Mouse (Mus musculus) embryo, embryonic 11 days (tissue): ENCODE results near the gene Cped1.

ENCODE experiments used
- DNase-seq: peaks from one replicate; pipeline ENCODE4 v3.0.0-alpha.2; 2015

Gene Cped1

DNA sequence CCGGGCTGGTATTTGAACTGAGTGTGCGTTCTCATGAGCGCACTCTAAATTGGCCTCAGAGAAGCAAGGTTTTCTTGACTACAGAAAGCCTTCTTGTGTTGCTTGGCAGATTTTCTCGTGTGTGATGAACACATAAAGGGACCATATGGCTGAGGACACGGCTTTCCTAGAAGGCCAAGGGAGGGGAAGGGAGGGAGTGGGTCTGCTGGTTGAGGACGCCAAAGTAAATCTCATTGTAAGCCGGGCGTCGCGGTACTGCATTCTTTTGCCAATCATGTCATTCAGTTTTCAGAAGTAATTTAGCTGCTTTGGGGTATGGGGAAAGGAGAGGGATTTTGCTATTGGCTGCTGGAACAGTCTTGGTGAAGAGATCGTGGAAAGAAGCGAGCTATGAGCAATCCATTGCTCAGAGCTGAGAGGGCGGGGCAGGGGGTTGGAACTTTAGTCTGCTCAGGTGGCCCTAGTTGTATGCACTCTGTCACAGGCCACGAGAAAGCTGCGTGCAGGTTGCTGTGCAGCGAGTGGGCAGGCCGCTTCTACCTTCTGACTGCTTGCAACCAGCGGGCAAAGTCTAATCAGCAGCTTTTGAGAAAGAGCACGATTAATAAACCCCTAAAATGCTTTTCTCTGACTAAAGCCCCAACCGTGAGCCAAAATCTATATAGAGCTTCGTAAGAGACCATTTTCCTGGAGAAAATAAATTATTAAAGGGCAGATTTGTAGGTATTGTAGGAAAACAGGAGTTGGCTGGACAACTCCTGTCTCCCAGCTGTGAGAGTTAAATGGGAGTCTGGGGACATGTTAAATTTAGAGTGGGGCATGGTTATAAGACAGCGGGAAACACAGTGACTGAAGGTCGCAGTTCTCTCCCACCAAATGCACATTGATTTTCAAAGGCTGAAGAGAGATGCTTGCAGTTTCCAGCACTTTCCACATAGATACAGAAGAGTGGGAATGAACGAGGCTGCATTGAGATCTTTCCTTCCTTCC lies 203.9 kb downstream of the Cped1 start:
- DNase-seq: no peak

DNA sequence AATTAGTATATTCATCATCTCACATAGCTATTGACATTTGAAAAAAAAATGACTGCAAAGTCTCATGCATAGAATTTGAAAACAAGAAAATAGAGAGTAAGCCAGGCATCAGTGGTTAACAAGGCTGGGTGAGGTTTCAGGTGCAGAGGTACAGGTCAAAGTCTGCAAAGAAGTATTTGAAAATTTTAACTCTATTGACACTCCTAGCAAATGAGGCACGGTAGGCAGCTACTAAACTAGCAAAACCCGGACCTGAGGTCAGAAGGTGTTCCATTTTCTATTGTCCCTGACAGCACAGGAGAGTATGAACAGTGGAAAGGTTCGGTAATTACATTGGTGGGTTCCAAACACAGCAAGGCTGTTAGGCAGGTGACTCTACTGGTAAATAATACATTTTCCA lies 212.9 kb downstream of the Cped1 start:
- no peak for DNase-seq

DNA sequence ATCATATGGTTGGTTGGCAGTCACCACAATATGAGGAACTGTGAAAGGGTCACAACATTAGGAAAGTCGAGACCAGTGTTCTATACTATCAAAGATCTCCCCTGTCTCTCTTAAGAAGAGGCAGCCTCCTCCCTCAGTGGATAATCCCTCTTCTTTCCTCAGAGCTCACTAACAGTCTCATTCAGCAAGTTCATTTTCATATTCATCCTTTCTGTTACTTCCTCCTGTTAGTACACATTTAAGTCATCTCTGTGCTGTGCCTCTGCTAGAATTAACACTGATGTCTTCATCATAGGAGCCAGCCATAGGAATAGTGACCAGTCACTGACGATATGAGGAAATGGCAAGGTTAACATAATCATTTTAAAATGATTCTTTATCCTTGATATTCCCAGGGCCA lies 213.8 kb downstream of the Cped1 start:
- DNase-seq: no peak

DNA sequence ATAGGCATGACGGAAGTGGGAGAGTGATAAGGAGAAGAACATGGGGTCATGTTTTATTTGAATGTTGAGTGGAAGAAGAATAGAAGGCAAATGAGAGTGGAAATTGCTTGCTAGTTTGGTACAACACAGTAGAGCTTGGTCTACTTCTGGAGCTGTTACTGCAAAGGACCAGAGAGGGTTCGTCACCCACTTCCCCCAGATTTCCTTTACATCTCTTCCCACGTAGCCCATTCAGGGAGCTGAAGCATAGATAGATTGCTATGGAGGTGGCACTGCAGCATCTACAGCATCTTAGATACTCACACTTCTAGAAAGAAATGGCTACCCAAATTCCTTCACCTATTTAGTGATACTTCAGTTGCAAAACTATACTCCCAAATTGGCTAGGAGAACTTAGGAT lies 214.4 kb downstream of the Cped1 start:
- no peak for DNase-seq

DNA sequence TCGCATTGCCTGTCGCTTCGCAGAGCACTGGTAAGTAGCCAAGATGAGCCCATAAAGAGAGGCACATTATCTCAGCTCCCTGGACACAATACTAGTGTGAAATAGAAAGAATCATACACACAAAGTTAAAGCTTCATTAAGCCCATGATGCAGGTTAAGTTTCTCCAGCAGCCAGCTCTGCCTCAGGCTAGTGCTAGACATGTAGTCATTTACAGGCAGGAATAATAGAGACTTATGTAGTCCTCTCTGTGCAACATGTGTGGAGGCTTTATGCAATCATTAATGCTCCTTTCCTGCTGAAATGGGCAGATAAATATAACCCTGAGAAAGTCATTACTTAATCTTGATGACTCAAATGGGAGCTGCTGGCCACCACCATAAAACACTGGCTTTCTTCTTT lies 216.2 kb downstream of the Cped1 start:
- no peak for DNase-seq

DNA sequence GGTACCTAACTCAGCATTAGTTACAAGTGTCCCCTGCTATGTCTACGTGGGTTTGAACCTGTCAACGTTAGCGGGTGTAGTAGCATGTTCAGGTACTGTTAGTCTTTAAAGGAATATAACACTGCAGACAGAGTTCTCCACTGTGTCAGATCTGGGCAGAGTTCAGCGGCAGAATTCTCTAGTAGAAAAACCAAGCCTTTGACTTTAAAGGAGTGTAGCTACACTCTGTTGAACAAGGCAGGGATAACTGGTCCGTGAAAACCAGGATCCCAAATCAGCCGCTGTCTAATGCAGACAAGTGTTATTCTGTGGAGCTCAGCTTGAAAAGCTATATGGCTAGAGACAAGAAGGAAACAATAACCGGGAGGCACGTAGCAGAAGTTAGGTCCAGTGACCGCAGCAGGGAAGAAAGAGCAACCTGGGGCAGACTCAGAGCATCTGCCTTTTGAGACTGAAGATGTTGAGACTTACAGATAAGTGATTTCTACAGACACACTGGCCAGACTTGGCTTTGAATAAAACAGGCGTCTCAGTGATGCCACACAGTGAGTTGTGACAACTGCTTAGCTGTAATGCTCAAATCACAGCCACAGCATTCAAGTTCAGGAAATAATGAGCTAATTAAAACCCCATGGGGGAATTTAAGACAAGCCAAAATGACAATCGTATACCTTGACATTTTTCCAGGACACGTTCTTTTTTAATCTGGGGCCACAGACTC lies 219.5 kb downstream of the Cped1 start:
- no peak for DNase-seq

DNA sequence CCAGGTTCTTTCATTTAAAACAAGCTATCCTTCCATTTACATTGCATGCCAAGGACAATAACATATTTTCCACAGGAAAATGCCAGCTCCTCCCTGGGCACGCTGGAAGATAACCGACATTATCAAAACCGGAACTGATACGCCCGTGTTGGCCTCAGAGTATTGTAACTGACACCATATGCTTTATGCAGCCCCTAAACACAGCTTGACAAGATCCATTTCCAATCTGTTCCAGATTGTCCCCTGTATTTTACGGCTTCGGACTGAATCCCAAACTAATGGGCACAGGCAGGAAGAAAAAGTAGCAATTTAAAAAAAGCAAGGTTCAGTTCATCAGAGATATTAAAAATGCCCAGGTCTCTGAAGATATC lies 220.0 kb downstream of the Cped1 start:
- no peak for DNase-seq

DNA sequence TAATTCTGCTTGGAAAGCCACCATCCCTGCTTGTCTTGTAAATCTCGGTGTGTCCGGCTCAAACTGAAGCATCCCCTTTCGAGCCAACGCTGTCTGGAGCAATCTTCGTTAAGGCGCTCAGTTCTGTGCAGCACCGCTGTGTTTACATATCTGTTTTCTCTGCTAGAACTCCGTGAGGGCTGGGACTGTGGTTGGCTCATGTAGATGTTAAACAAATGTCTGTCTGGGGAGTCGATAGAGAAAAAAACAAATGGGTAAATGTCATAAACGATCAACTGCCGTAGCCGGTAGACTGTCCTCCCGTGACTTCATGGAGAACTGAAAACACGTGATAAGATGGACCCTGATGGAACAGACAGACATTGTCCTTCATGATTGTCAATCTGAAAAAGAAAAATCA lies 220.5 kb downstream of the Cped1 start:
- no peak for DNase-seq

DNA sequence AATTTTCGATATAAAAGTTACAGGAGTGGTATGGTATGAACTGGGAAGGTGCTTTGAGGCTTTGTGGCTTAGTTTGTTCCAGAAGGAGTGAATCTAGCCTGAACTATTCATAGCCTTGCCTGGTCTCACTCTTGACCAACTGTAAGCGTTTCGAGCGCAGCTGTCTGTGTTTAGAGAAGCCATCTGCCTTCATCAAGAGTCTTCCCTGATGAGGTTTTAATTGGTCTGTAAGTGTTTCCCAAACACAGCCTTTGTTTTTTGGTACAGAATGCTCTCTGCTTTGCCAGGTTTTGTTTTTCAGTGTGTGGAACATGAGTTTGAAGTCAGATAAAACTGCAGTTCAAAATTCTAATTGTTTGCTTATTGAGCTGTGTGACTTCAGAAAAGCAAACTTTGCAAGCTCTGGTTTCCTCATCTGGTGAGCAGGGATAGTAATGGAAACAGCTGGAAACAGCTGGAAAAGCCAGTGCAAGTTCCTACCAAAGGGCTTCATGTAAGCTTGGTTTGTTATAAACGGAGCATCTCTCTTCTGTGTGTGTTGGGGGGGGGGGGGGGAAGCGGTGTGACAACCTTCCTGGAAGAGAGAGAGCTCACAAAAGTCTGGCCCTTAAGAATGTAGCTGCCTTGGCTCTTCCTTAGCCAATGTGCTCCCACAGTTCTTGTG lies 221.0 kb downstream of the Cped1 start:
- no peak for DNase-seq

DNA sequence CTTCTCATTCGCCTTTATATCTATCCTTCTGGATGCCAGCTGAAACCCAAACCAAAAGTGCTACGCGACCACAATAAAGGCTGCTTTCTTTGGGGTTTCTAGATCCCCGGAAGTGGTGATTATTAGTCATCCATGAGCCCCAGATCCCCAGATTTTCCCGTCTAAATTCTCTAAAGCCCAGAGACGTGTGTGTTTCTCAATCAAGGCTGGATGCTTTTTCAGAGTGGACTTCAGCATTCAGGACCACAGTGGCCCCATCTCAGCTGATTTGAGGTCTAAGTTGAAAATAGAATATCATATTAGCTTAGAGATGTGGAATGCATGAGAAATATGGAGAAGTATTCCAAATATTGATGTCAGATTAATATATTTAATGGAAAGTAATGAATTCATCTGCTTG lies 226.4 kb downstream of the Cped1 start:
- no peak for DNase-seq

DNA sequence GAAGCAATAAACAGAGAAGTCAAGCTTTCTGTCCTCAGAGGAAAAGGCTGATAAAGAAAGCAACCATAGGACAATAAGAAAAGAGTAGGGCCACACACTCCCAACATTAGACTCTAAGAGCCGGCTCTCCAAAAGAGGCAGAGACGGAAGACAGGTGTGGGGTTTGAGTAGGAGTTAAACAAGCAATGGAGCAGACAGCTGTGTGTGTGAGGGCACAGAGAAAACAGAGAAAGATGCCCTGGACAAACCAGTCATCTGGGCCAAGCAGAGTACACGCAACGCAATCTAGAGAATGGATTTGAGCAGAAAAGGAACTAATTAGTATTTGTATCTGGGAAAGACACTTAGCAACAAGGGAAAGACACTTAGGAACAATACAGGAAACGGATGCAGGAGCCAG lies 227.5 kb downstream of the Cped1 start:
- DNase-seq: no peak

DNA sequence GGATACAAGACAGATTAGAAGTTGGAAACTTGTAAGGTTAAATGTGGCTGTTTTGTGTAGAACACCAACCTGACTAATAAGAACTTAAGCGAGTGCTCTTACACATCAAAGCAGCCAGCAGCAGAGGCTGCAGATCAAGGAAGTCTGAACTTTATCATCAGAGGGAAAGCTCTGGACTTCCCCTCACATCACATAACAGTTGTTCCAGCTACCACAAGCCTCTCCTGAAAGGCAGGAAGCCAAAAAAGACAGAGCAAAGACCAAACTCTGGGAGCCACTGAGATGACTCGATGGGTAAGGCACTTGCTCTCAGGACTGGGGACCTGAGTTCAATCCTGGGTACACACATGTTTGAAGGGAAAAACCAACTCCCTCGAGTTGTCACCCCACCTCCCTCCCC lies 228.1 kb downstream of the Cped1 start:
- DNase-seq: no peak

DNA sequence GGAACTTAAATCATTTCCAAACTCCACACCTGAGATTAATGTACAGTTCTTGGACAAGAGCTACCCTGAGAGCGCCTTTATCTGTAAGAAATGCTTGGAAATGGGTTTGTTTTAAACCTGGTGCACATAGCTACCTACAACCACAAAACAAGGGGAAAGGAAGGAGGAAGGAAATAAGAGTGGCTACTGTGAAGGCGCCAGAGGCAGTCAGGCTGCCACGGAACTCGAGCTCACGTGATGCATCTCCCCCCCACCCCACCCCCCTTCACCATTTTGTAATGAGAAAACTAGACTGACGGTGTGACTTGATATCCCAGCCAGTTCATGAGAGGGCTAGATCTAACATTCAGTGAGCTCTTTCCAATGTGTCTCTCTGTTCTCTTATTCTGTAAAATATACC lies 228.9 kb downstream of the Cped1 start:
- DNase-seq: no peak

DNA sequence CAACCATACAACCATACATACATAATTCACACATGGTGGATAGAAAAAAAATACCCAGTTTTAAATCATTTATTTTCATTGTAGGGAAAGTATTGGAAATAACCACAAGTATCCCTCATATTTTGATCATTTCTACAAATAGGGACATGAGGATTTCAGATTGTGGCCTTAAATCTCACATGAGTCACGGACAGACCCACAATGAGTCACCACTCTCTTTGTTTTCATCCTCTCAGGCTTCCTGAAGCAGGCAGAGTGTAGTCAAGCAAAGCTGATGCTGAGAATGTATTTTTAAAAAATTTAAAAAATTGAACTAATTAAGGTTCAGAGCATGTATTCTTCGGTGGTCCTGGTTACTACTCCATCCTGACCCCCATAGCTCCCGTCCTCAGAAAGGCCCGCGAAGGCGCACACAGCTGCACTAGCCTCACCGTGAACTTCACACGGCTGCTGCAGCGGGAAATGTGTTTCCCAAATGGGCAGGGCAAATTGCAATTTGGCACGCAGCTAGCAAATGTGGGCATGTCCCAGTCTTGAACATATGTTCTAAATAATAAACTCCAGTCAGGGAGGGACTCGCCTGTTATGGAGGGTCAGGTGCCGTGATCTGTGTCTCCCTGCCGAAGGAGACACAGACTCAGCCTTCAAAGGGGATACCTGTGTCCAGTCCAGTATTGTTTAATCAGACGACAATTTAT lies 230.7 kb downstream of the Cped1 start:
- peak; percentile 47 for DNase-seq

DNA sequence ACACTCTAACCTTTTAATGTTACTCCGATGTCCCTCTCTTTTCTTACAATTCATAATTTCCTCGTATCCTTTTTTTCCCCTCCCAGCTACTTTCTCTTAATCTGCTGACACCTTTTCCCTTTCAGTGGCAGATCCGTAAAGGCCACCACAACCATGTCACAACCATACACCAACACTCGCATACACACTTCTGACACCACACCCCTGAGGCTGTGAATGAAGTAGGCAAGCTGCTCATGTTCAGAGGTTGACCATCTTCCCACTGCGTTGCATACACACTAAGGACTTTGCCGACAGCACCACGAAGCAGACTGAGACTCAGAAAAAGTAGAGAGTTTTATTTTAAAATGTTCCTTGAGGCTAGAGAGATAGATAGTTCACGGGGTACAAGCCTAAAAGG lies 235.4 kb downstream of the Cped1 start:
- DNase-seq: no peak

DNA sequence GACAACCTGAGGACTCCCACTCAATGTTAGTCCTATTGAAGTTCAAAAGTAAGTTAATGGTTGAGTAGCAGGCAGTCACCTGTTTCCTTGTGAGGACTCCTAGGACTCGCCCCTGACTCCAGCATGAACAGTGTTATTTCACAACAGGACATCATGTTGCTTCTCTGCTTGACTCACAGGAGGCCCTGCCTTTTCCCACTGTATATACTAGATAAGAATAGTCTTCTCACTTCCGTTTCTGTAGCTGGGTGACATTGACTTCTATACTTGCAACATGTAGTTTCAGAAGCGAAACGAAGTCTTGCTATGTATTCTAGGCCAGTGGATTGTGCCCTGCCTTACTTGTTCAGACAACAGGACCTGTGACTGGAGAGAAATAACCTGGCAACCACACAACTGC lies 236.4 kb downstream of the Cped1 start:
- no peak for DNase-seq

DNA sequence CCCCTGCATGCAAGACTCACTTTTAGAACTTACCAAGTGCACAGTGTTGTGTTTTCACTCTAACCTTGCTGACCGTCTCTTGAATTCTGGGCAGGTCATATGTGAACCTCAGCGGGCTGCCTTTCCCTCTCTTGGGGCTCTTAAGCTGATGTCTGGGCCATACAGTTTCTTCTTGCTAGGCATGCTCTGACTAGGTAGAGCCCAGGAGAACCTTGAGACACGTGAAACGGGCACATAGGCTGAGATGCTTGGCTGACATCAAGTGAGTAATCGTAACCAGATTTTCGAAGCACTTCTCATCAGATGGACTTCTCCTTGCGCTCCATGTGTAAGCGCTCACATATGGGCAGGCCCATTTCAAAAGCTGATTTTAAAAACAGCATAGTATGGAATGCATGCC lies 237.2 kb downstream of the Cped1 start:
- DNase-seq: no peak

DNA sequence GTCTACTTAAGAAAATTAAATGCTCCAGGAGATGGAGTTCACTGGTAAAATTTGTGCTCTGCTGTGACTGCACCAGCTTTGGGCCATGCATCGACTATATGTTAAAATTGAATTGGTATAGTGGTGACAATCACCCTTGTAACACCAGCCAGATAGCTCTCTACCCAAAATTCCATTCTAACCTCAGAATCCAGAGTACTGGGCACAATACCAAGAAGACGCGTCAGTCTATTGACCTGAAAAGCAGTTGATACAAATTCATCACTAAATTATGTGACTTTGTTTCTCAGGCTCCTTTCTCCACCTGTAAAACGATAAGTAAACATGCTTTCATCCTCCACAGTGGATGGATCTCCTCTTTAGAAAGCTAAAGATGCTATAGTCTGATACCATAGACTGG lies 238.6 kb downstream of the Cped1 start:
- DNase-seq: no peak

DNA sequence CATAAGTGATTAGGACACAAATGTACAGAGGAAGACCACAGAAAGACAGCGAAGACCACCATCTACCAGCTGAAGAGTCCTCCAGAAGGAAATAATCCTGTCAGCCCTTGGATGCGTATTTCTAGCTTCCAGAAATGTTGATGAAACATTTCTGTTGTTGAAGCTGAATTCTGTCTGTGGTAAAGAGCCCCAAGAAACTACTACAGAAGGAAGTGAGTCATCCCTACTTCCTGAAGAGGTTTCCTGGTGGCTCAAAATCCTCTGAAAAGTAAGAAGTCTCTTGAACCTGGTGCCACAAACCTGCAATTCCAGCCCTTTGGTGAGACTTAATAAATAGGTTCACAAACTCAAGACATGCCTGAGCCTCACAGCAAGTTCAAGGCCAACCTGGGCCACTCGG lies 245.5 kb downstream of the Cped1 start:
- no peak for DNase-seq

DNA sequence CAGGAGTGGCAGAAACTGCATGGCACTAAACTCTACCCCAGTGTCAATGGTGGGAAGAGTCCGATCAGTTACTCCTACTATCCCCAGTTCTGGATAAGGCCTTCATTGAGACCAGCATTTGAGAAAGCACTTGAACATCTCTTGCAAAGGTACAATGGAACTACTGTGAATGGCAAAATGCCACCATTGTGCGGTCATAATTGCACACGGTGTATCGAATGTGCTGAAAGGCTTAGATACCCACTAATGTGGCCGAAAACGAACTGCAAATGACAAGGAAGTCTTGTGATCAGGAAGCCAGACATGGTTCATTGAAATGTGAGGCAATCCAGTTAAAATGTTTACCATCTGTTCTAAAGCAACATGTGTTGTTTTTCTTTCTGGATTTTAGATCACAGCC lies 247.8 kb downstream of the Cped1 start:
- DNase-seq: peak; percentile 29

DNA sequence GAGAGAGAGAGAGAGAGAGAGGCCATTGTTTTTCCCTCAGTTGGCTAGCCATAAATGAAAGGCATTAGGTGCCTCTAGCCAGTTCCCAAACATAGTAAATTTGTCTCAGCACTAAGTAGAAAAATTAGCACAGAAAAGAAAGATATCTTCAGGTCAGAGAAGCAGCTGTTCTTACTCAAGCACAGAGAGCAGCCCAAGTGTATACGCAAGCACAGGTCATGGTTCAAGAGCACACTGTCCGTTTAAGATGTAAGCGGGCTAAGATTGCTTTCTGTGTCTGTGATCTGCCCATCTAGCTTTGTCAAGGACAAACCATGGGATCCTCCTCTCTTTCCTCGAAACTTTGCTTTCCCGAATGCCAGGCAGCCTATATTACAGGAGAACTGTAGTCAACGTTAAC lies 249.4 kb downstream of the Cped1 start:
- no peak for DNase-seq

DNA sequence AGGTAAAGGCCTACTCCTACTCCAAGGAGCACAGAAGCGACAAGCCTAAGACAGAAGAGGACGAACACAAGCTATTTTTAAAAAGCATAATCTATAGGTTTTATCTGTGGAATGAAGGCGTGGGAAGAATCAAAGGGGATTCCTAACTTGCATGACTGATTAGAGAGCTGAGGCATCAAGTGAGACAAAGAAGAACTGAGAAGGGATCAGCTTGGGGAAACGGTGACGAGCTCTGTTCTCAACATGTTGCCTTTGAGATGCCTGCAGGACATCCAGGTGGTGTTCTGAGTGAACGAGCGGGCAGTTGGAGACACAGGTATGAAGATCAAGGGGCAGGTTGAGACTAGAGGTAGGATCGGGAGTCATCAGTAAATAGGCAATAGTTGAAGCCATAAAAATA lies 257.6 kb downstream of the Cped1 start:
- DNase-seq: no peak

DNA sequence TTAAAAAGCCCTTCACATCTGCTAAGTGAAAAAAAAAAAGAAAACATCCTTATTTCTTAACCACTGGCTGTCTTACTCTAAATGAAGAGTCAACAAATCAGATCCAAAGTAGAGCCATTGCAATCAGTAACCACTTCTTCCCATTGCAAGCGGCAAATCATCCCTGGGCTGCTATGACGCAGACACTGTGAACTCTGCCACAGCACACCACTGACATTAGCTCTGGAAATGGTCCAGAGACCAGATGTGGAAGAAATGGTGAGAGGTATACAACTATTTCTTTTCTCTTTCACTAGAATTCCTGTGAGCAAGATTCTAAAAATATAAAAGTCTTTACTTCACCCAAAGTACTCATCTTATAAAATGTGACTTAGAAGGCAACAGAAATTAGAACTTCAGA lies 261.0 kb downstream of the Cped1 start:
- DNase-seq: no peak
